Mouse (Mus musculus): ENCODE results near the gene Lrpap1. TPM values are rescaled to one million over a fixed set of nuclear protein-coding genes. Genes with fewer than 3 reads are reported as not detected.

Gene Lrpap1
- polyA plus RNA-seq, 1 experiment from 2014 or later: 83.7 TPM

GRCm38 (mm10) chr5:35132278-35132980 lies 26.9 kb upstream of the Lrpap1 start:
- H3K36me3 ChIP-seq (ENCODE audit: control insufficient read depth, insufficient read depth, low read length): no peaks in the 10 kb centered on the region
- H3K4me3 ChIP-seq (ENCODE audit: low read depth, low read length): no peak overlapping the region
- ATAC-seq (replicated peaks; ENCODE audit: low FRiP score) (no peak), DNase-seq (ENCODE audit: low spot score) (no peak)
- no peaks in the 10 kb centered on the region for H3K27me3 ChIP-seq (ENCODE audit: control insufficient read depth, insufficient read depth, low read length)
- 92% methylated on average over 9 of the region's 9 CpGs for WGBS
- H3K27ac ChIP-seq (ENCODE audit: low read depth, low read length): no peak overlapping the region
- no peaks in the 10 kb centered on the region for H3K9me3 ChIP-seq (ENCODE audit: control insufficient read depth, low read length)
- no peak overlapping the region for H3K9ac ChIP-seq (ENCODE audit: low read length)
- no peaks in the 10 kb centered on the region for H3K4me1 ChIP-seq (replicated peaks; ENCODE audit: control insufficient read depth, insufficient read depth, low read length)
- H3K4me2 ChIP-seq (ENCODE audit: low read depth, low read length, severe bottlenecking): no peak overlapping the region

GRCm38 (mm10) chr5:35131773-35132172 lies 26.2 kb upstream of the Lrpap1 start:
- 4% methylated on average over 7 of the region's 7 CpGs for WGBS
- peak; percentile 36; the same call in 1 of the 2 replicates for ATAC-seq (replicated peaks; ENCODE audit: low FRiP score)
- no peak overlapping the region for H3K27ac ChIP-seq (ENCODE audit: low read depth, low read length)
- no peak overlapping the region for H3K4me2 ChIP-seq (ENCODE audit: low read depth, low read length, severe bottlenecking)
- no peak overlapping the region for H3K4me3 ChIP-seq (ENCODE audit: low read depth, low read length)
- H3K4me1 ChIP-seq (replicated peaks; ENCODE audit: control insufficient read depth, insufficient read depth, low read length): no peaks in the 10 kb centered on the region
- no peaks in the 10 kb centered on the region for H3K9me3 ChIP-seq (ENCODE audit: control insufficient read depth, low read length)
- H3K36me3 ChIP-seq (ENCODE audit: control insufficient read depth, insufficient read depth, low read length): no peaks in the 10 kb centered on the region
- H3K9ac ChIP-seq (ENCODE audit: low read length): no peak overlapping the region
- DNase-seq (ENCODE audit: low spot score): peak; percentile 90
- H3K27me3 ChIP-seq (ENCODE audit: control insufficient read depth, insufficient read depth, low read length): no peaks in the 10 kb centered on the region

- 30% methylated on average over 1 of the region's 1 CpGs for WGBS
- DNase-seq (ENCODE audit: low spot score) (no peak), ATAC-seq (replicated peaks; ENCODE audit: low FRiP score) (0 out of 2 replicates have a peak, but pooled peaks have one; percentile 12)
- Histone ChIP-seq H3K9ac (ENCODE audit: low read length) (no peak overlapping the region), H3K27me3 (ENCODE audit: control insufficient read depth, insufficient read depth, low read length) (no peaks in the 10 kb centered on the region), H3K4me2 (ENCODE audit: low read depth, low read length, severe bottlenecking) (no peak overlapping the region), H3K4me1 (replicated peaks; ENCODE audit: control insufficient read depth, insufficient read depth, low read length) (no peaks in the 10 kb centered on the region), H3K36me3 (ENCODE audit: control insufficient read depth, insufficient read depth, low read length) (no peaks in the 10 kb centered on the region), H3K9me3 (ENCODE audit: control insufficient read depth, low read length) (no peaks in the 10 kb centered on the region), H3K27ac (ENCODE audit: low read depth, low read length) (no peak overlapping the region), H3K4me3 (ENCODE audit: low read depth, low read length) (no peak overlapping the region)
Observed at GRCm38 (mm10) chr5:35131237-35131636, 25.7 kb upstream of the Lrpap1 start.

GRCm38 (mm10) chr5:35129767-35130191 lies 24.2 kb upstream of the Lrpap1 start:
- DNase-seq (ENCODE audit: low spot score) (no peak), ATAC-seq (replicated peaks; ENCODE audit: low FRiP score) (no peak)
- Histone ChIP-seq H3K4me2 (ENCODE audit: low read depth, low read length, severe bottlenecking) (no peak overlapping the region), H3K36me3 (ENCODE audit: control insufficient read depth, insufficient read depth, low read length) (no peaks in the 10 kb centered on the region), H3K4me1 (replicated peaks; ENCODE audit: control insufficient read depth, insufficient read depth, low read length) (no peaks in the 10 kb centered on the region), H3K27me3 (ENCODE audit: control insufficient read depth, insufficient read depth, low read length) (no peaks in the 10 kb centered on the region), H3K9me3 (ENCODE audit: control insufficient read depth, low read length) (no peaks in the 10 kb centered on the region), H3K9ac (ENCODE audit: low read length) (no peak overlapping the region), H3K4me3 (ENCODE audit: low read depth, low read length) (no peak overlapping the region), H3K27ac (ENCODE audit: low read depth, low read length) (no peak overlapping the region)
- WGBS: 91% methylated on average over 7 of the region's 7 CpGs

- DNase-seq (ENCODE audit: low spot score) (no peak), ATAC-seq (replicated peaks; ENCODE audit: low FRiP score) (no peak)
- Histone ChIP-seq H3K4me3 (ENCODE audit: low read depth, low read length) (no peak overlapping the region), H3K36me3 (ENCODE audit: control insufficient read depth, insufficient read depth, low read length) (no peaks in the 10 kb centered on the region), H3K27ac (ENCODE audit: low read depth, low read length) (no peak overlapping the region), H3K27me3 (ENCODE audit: control insufficient read depth, insufficient read depth, low read length) (no peaks in the 10 kb centered on the region), H3K4me1 (replicated peaks; ENCODE audit: control insufficient read depth, insufficient read depth, low read length) (no peaks in the 10 kb centered on the region), H3K9ac (ENCODE audit: low read length) (no peak overlapping the region), H3K4me2 (ENCODE audit: low read depth, low read length, severe bottlenecking) (no peak overlapping the region), H3K9me3 (ENCODE audit: control insufficient read depth, low read length) (no peaks in the 10 kb centered on the region)
- WGBS: 89% methylated on average over 16 of the region's 16 CpGs
Observed at GRCm38 (mm10) chr5:35129208-35129607, 23.6 kb upstream of the Lrpap1 start.

- Histone ChIP-seq H3K4me2 (ENCODE audit: low read depth, low read length, severe bottlenecking) (no peak overlapping the region), H3K27me3 (ENCODE audit: control insufficient read depth, insufficient read depth, low read length) (no peaks in the 10 kb centered on the region), H3K36me3 (ENCODE audit: control insufficient read depth, insufficient read depth, low read length) (no peaks in the 10 kb centered on the region), H3K4me3 (ENCODE audit: low read depth, low read length) (no peak overlapping the region), H3K9me3 (ENCODE audit: control insufficient read depth, low read length) (no peaks in the 10 kb centered on the region), H3K4me1 (replicated peaks; ENCODE audit: control insufficient read depth, insufficient read depth, low read length) (no peaks in the 10 kb centered on the region), H3K27ac (ENCODE audit: low read depth, low read length) (no peak overlapping the region), H3K9ac (ENCODE audit: low read length) (no peak overlapping the region)
- no peak for DNase-seq (ENCODE audit: low spot score)
- 93% methylated on average over 8 of the region's 8 CpGs for WGBS
- ATAC-seq (replicated peaks; ENCODE audit: low FRiP score): no peak
Observed at GRCm38 (mm10) chr5:35120024-35120423, 14.5 kb upstream of the Lrpap1 start.

- Histone ChIP-seq H3K4me2 (ENCODE audit: low read depth, low read length, severe bottlenecking) (no peak overlapping the region), H3K9ac (ENCODE audit: low read length) (no peak overlapping the region), H3K4me3 (ENCODE audit: low read depth, low read length) (no peak overlapping the region), H3K4me1 (replicated peaks; ENCODE audit: control insufficient read depth, insufficient read depth, low read length) (no peaks in the 10 kb centered on the region), H3K36me3 (ENCODE audit: control insufficient read depth, insufficient read depth, low read length) (no peaks in the 10 kb centered on the region), H3K9me3 (ENCODE audit: control insufficient read depth, low read length) (no peaks in the 10 kb centered on the region), H3K27me3 (ENCODE audit: control insufficient read depth, insufficient read depth, low read length) (no peaks in the 10 kb centered on the region), H3K27ac (ENCODE audit: low read depth, low read length) (no peak overlapping the region)
- ATAC-seq (replicated peaks; ENCODE audit: low FRiP score) (no peak), DNase-seq (ENCODE audit: low spot score) (no peak)
- 98% methylated on average over 2 of the region's 2 CpGs for WGBS
Observed at GRCm38 (mm10) chr5:35118418-35118817, 12.9 kb upstream of the Lrpap1 start.

GRCm38 (mm10) chr5:35117633-35118032 lies 12.1 kb upstream of the Lrpap1 start:
- 81% methylated on average over 3 of the region's 3 CpGs for WGBS
- Histone ChIP-seq H3K4me1 (replicated peaks; ENCODE audit: control insufficient read depth, insufficient read depth, low read length) (no peaks in the 10 kb centered on the region), H3K4me2 (ENCODE audit: low read depth, low read length, severe bottlenecking) (no peak overlapping the region), H3K27me3 (ENCODE audit: control insufficient read depth, insufficient read depth, low read length) (no peaks in the 10 kb centered on the region), H3K36me3 (ENCODE audit: control insufficient read depth, insufficient read depth, low read length) (no peaks in the 10 kb centered on the region), H3K27ac (ENCODE audit: low read depth, low read length) (no peak overlapping the region), H3K4me3 (ENCODE audit: low read depth, low read length) (no peak overlapping the region), H3K9me3 (ENCODE audit: control insufficient read depth, low read length) (no peaks in the 10 kb centered on the region), H3K9ac (ENCODE audit: low read length) (no peak overlapping the region)
- DNase-seq (ENCODE audit: low spot score): no peak
- ATAC-seq (replicated peaks; ENCODE audit: low FRiP score): no peak

GRCm38 (mm10) chr5:35116002-35116401 lies 10.4 kb upstream of the Lrpap1 start:
- no peak for ATAC-seq (replicated peaks; ENCODE audit: low FRiP score)
- 79% methylated on average over 3 of the region's 3 CpGs for WGBS

More at GRCm38 (mm10) chr5:35116002-35116401, 10.4 kb upstream of the Lrpap1 start:
- no peak overlapping the region for H3K4me3 ChIP-seq (ENCODE audit: low read depth, low read length)
- no peak overlapping the region for H3K9ac ChIP-seq (ENCODE audit: low read length)
- no peaks in the 10 kb centered on the region for H3K9me3 ChIP-seq (ENCODE audit: control insufficient read depth, low read length)
- DNase-seq (ENCODE audit: low spot score): no peak
- H3K4me2 ChIP-seq (ENCODE audit: low read depth, low read length, severe bottlenecking): no peak overlapping the region
- no peaks in the 10 kb centered on the region for H3K36me3 ChIP-seq (ENCODE audit: control insufficient read depth, insufficient read depth, low read length)
- H3K27ac ChIP-seq (ENCODE audit: low read depth, low read length): no peak overlapping the region
- no peaks in the 10 kb centered on the region for H3K4me1 ChIP-seq (replicated peaks; ENCODE audit: control insufficient read depth, insufficient read depth, low read length)
- no peaks in the 10 kb centered on the region for H3K27me3 ChIP-seq (ENCODE audit: control insufficient read depth, insufficient read depth, low read length)

Data from forebrain, embryonic 11.5 days (tissue).